Mouse (Mus musculus) lung, postnatal 14 days (tissue): ENCODE data around the gene Slc35c1.

Experiments
- DNase-seq: peaks from one replicate; pipeline ENCODE4 v3.0.0; 2021

Gene Slc35c1

GRCm38 (mm10) chr2:92432299-92433295 is 27.7 kb downstream of the Slc35c1 start:
- DNase-seq = peak; percentile 82

DNA sequence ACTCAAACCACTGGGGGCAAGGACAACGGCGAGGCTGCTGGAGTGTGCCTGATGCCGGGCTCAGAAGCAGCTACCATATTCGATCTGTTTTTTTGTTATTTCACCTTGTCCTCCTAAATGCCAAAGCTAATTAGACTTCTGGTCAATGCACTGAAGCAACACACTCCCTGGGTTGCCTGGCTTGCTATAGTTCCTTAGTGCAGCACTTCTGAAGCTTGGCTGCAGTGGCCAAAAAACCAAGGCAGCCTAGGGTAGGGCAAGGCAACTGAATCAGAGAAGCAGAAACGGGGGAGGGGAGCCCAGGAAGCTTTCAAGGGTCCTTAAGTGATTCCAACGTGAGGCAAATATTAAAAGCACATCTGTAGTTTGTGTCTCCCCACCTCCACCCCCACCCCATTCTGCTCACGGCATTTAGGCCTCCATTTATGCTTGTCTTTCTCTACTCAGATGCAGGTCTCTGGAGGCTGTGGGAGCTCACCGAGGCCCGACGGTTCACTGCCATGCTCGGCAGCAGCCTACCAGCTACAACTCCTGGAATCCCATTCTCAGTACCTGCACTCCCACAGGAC is 28.6 kb downstream of the Slc35c1 start:
- no peak for DNase-seq

DNA sequence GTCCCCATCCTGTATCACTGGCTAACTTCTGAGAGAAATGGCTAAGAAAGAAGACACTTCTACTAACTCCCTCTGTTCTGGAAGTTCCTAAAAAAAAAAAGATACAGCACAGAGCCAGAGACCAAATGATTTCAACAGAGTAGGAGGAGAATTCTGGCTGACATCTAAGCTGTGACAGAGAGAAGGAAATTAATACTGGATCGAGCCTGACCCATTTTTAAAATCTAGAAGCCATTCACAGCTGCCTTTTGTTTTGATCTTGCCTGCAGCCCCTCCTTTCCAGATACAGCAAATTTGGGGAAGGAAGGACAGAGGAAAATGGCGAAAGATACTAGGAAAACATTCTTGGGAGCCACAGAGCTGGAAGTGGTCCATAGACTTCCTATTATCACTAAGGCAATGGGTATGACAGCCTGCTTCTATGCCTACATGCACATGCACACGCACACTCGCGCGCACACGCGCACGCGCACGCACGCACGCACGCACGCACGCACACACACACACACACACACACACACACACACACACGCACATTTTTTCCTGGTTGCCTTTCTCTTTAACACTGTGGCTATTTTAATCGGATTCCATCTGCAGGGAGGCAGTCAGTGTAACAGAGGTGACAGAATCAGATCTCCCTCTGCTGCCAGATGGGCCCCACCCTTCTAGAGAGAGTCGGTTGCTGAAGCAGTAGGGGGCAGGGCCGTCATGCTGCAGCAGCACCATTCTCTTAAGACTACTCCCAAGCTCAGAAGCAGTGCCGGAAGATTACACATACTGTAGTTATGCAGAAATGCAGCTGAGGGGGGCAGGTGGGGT is 29.4 kb downstream of the Slc35c1 start:
- peak; percentile 67 for DNase-seq

- DNase-seq = no peak
Observed at GRCm38 (mm10) chr2:92430089-92430488, 30.2 kb downstream of the Slc35c1 start.

- peak; percentile 82 for DNase-seq
Observed at GRCm38 (mm10) chr2:92427882-92428281, 32.5 kb downstream of the Slc35c1 start.

- no peak for DNase-seq
Observed at GRCm38 (mm10) chr2:92426426-92426825, 33.9 kb downstream of the Slc35c1 start.

DNA sequence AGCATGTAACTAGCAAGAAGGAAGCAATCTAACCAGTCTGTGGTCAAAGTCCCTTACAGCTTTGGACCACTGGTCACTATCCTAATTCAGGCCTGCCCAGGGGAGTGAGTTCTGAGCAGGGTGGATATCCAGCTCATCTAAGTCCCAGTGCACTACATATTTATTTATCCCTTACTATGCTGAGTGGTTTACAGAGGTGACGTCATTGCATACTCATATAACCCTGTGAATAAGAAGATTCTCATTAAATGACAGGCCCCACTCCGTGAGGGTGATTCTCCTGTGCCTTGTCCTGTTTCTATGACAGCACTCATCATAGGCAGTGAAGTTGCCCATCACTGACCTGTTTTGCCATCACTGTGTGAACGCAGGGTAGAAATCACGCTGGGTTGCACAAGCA is 35.0 kb downstream of the Slc35c1 start:
- DNase-seq = no peak

- peak; percentile 61 for DNase-seq
Observed at GRCm38 (mm10) chr2:92424462-92425308, 35.7 kb downstream of the Slc35c1 start.

DNA sequence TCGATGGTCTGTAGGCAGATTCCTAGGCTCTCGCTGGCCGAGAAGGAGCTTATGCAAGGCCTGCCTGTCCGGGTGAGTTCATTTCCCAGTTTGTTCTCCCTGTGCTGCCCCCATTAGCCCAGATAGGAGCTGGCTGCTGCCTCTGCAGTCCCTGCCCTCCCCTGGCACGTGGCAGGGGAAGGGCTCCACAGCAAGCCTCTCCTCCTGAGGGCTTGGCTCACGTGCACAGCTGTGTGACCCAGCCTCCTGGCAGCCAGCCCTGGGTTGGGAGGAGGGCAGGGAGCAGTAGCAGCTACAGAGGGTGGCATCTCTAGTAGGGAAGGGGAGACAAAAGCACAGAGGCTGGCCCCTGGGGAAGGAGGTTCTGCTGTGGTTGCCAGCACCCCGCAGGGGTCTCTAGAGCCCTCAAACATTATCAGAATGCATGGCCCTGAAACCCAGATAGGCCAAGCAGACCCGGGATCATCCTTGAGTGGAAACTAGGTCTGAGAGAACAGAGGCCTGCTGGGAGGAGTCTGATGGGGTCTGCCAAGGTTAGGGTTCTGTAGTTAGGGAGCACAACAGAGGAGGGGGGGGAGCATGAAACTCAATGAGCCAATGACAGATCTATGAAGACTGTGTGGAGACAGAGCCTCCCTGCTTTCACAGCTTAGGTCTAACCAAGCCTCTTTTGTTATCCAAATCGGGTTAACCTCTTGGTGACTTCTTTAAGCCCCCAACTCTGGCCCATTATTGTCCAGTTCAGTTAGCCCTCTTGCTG is 36.5 kb downstream of the Slc35c1 start:
- DNase-seq = peak; percentile 96

DNA sequence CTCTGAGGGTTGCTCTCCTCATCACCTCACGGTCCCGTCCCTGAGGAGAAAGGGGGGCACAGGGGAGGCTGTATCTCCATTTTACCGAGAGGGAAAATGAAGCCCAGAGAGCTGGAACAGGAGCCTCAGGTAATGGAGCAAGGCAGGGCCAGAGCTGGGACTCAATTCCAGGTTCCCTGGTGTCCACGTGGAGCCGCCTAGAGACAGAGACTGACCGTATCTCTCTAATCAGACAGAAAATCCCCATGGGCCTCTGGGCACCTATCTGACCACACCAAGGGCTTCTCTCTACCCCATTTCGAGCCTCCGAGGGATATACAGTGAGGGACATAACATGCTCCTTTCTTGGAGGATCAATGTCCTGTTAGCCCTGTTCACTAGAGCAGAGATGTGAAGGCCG is 37.2 kb downstream of the Slc35c1 start:
- DNase-seq = no peak

GRCm38 (mm10) chr2:92422388-92423135 is 37.8 kb downstream of the Slc35c1 start:
- DNase-seq = no peak

DNA sequence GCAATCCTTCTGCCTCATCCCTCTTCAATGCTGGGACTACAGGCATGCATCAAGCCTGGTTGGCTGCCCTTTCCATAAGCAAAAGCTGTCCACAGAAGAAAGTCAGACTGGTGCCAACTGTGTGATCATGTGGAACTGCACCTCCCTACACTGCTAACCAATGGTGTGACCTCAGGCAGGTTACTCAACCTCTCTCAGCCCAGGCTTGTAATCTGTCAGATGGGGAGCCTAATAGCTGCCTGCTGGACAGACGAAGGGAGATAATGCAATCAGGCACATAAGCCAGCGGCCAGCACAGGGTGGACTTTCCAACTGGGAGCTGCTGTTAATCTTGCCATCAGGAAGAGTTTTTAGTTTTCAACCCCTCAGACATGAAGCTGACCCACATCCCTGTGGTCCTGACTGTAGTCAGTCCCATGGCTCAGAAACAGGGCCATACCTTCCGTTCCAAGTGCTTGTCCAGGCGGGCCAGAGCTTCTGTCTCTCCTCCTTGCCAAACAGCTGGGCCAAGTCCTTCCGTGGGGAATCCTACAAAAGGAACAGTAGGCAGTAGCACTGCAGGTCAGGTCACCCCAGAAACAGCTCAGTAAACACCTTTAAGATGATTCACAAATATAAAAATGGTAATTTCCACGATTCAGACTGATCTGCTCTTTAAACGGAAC is 38.5 kb downstream of the Slc35c1 start:
- DNase-seq = no peak

DNA sequence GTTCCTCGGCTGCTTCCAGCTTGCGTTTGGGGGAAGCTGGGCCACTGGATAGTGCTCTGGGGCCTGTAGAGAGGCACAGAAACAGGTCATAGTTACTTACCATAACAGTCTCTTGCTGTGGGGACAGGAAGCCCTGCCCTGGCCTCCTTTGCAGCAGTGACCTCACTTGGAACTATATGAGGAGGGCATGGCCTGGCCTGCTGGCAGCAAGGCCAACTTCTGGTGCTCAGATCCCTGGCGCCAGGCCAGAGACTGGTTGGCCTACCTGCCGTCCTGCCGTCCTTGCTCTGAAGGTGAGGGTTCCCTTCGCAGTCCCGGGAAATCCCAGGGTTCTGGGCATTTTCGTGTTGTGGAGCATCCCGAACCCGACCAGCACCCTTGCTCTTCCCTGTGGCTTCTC is 48.6 kb downstream of the Slc35c1 start:
- no peak for DNase-seq

DNA sequence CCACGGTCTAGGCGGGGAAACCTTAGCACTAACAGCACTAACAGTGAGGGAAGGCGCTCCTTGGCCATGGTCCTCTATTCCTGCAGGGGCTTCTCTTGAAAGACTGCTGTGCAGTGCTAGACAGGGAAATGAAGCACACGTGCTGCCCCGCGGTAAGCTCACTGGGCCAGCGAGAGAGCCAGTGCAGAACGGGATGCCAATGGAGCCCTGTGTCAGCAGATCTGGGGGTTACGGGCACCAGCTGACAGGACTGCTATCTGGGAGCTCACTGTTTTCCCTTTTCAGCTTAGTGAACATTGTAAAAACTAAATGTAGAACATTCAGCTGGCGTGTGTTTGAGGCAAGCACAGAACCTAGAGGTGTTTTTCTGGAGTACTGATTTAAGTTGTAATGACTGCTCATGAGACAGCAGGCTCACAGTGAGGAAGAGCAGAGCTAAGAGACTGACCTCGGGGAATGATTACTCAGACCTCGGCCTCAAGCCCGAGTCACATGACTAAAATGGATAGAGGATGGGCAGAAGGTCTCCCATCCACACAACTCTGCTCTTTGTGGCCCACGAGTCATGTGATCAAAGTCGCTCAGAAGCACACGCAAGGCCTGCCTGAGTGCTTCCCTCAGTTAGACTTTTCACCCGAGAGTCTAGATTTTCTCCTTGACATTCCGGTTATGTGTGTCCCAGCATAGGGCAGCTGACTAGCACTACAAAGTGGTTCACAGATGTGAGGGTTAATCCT is 51.9 kb downstream of the Slc35c1 start:
- DNase-seq = no peak

GRCm38 (mm10) chr2:92405687-92406086 is 54.7 kb downstream of the Slc35c1 start:
- DNase-seq = no peak

DNA sequence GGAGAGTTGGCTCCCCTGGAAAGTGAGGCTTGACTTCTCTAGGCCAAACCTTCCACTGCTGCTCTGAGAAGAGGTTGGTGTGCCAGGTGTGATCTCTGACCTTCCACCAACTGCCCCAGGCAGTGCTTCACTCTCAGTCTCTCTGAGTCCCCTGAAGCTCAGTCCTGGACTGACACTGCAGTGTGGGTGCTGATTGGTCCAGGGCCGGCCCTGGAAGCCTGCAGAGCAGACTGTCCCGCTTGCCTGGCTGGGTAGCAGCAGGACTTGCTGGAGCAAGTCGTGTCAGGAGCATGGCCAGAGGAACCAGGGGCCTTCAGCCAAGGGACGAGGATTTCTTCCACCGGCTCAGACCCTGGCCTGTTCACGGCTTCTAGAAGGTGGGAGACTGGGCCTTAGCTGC is 55.6 kb downstream of the Slc35c1 start:
- DNase-seq = no peak

DNA sequence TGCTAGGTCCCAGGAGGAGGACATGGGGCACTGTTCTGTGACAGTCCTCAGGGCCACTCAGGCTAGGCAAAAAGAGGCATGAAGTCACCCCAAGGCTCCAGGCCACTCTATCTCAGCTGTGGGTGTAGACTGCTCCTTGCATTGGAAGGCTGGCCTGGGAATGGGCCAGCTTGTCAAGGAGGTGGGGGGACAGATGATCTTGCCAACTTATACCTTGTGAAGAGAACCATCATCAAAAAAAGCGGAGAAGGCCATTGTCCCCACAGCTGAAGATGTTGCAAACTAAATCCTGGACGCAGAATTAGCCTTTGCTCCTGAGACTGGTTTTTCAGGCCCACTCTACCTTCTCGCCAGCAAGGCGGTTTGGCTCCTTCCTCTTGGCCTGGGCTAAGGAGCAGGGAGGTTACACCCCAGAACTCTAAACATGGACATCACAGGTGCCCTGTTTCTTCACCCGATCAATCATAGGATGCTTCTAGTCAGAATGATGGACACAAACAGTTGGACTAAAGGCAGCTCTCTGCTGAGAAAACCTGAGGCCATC is 56.5 kb downstream of the Slc35c1 start:
- DNase-seq = no peak
